Mouse (Mus musculus) stomach, postnatal 0 days (tissue): Measurements from ENCODE around the gene Tomt.

Source experiments
- CTCF ChIP-seq: IDR thresholded peaks from 2 replicates; pipeline ENCODE4 v1.5.1; 2016; ENCODE audit warnings: antibody characterized with exemption, low read depth, mild to moderate bottlenecking, moderate library complexity
- EP300 ChIP-seq: optimal IDR thresholded peaks from 2 replicates; pipeline ENCODE3; 2016; ENCODE audit warnings: antibody characterized with exemption

DNA sequence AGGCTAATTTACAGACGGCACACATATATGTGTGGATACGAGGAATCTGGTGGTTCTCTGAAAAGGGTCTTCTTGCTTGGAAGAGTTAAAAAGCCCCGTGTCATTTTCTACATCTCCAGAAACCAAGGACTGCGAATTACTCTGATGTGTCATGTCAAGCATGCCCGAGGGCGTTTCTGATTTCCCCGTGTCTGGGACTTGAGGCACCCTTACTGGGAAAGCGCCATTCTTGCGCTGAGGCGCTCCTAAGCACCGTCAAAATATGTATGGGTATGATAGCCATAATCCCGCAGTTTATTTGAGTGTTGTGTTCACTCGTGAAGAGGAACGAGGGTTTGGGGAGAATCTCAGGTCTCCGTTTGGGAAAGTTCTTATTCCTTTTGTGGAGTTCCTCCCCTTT is 27.1 kb upstream of the Tomt start:
- TF ChIP-seq CTCF, result no peak
- no peak for TF ChIP-seq EP300
